Mouse (Mus musculus) spleen, adult 2 months (tissue): ENCODE measurements around the gene Wdr20. TPM values are rescaled to one million over a fixed set of nuclear protein-coding genes. Genes with fewer than 3 reads are reported as not detected.

Source experiments
- DNase-seq, 2 experiments: peaks; one replicate each; pipeline versions ENCODE4 v3.0.0 to v3.0.0-alpha.2; 2012 to 2021; ENCODE audit warnings: low spot score in 2 of 2, low read depth in 1 of 2
- H3K27ac ChIP-seq: fragments of 200-500 bp; 2 replicates; pipeline ENCODE4 v1.5.1; 2012; ENCODE audit warnings: low read length, inconsistent platforms; ENCODE audit not compliant: insufficient read depth
- H3K27me3 ChIP-seq: fragments of 200-500 bp; 2 replicates; pipeline ENCODE4 v1.6.1; 2012; ENCODE audit warnings: mild to moderate bottlenecking, moderate library complexity, low read length, inconsistent platforms; ENCODE audit not compliant: control insufficient read depth, insufficient read depth
- H3K36me3 ChIP-seq: fragments of 200-500 bp; 2 replicates; pipeline ENCODE4 v1.6.1; 2012; ENCODE audit warnings: mild to moderate bottlenecking, low read length, inconsistent platforms; ENCODE audit not compliant: control insufficient read depth, insufficient read depth
- H3K4me1 ChIP-seq: fragments of 200-500 bp; 2 replicates; pipeline ENCODE4 v1.6.1; 2011; ENCODE audit warnings: inconsistent platforms; ENCODE audit not compliant: control insufficient read depth, insufficient read depth, insufficient read length
- H3K4me3 ChIP-seq: fragments of 200-500 bp; 2 replicates; pipeline ENCODE4 v1.5.1; 2011; ENCODE audit warnings: mild to moderate bottlenecking, inconsistent platforms; ENCODE audit not compliant: insufficient read depth, insufficient read length; ENCODE audit errors: extremely low read depth
- CTCF ChIP-seq: fragments of 200-500 bp; IDR thresholded peaks from 2 replicates; pipeline ENCODE4 v1.5.1; 2011; ENCODE audit warnings: mild to moderate bottlenecking, inconsistent platforms; ENCODE audit not compliant: insufficient read depth, insufficient read length, insufficient replicate concordance; ENCODE audit errors: extremely low read depth
- POLR2A ChIP-seq: fragments of 200-500 bp; IDR thresholded peaks from 2 replicates; pipeline ENCODE4 v1.6.1; 2011; ENCODE audit warnings: low read depth, low read length, inconsistent platforms
- WGBS: fragments of 180-500 bp; shearing (Covaris S2); methylation state at CpG from one replicate; pipeline ENCODE4 v1.1.7; 2018; 5-methylcytosine and 5-hydroxymethylcytosine counted together
- polyA plus RNA-seq: library from polyadenylated mRNA; depleted of rRNA; stranded (reverse); fragments of >200 nt; gene quantifications from 2 replicates; pipeline ENCODE4 v1.2.3, GENCODE M21; 2012

Gene Wdr20
- polyA plus RNA-seq, 1 experiment, result 11.4 TPM

GRCm38 (mm10) chr12:110813132-110813531, 75.4 kb downstream of the Wdr20 start:
- no peaks in the 10 kb centered on the region for H3K36me3 ChIP-seq
- peak; percentile 18 to 45 for DNase-seq
- H3K4me1 ChIP-seq, result peaks cover 3% of the 10 kb centered on the region; the same call in 1 of the 2 replicates
- no peak overlapping the region for H3K4me3 ChIP-seq
- H3K27me3 ChIP-seq, result no peaks in the 10 kb centered on the region
- 38% methylated on average over 9 of the region's 9 CpGs for WGBS
- TF ChIP-seq POLR2A (no peak), CTCF (no peak)
- H3K27ac ChIP-seq, result no peak overlapping the region

- WGBS, result 73% methylated on average over 6 of the region's 6 CpGs
- Histone ChIP-seq H3K4me3 (no peak overlapping the region), H3K36me3 (no peaks in the 10 kb centered on the region), H3K27me3 (no peaks in the 10 kb centered on the region), H3K27ac (no peak overlapping the region), H3K4me1 (peaks cover 3% of the 10 kb centered on the region; the same call in 1 of the 2 replicates)
- TF ChIP-seq CTCF (no peak), POLR2A (no peak)
- DNase-seq, result no peak
These were observed 75.9 kb downstream of the Wdr20 start for GRCm38 (mm10) chr12:110813624-110814023.

GRCm38 (mm10) chr12:110814924-110815323, 77.2 kb downstream of the Wdr20 start:
- no peak for TF ChIP-seq POLR2A
- TF ChIP-seq CTCF, result no peak
- 85% methylated on average over 17 of the region's 17 CpGs for WGBS

GRCm38 (mm10) chr12:110816833-110817232, 79.1 kb downstream of the Wdr20 start:
- TF ChIP-seq POLR2A, result no peak
- no peak for TF ChIP-seq CTCF
- Histone ChIP-seq H3K36me3 (no peaks in the 10 kb centered on the region), H3K4me3 (no peak overlapping the region), H3K27me3 (no peaks in the 10 kb centered on the region), H3K27ac (no peak overlapping the region), H3K4me1 (peaks cover 3% of the 10 kb centered on the region; the same call in 1 of the 2 replicates)
- DNase-seq, result no peak
- WGBS, result 81% methylated on average over 2 of the region's 2 CpGs

More at GRCm38 (mm10) chr12:110814924-110815323, 77.2 kb downstream of the Wdr20 start:
- H3K4me1 ChIP-seq, result peaks cover 3% of the 10 kb centered on the region; the same call in 1 of the 2 replicates
- no peaks in the 10 kb centered on the region for H3K27me3 ChIP-seq
- H3K36me3 ChIP-seq, result no peaks in the 10 kb centered on the region
- H3K4me3 ChIP-seq, result no peak overlapping the region
- H3K27ac ChIP-seq, result no peak overlapping the region
- no peak for DNase-seq

GRCm38 (mm10) chr12:110819367-110819766, 81.6 kb downstream of the Wdr20 start:
- Histone ChIP-seq H3K27ac (no peak overlapping the region), H3K27me3 (no peaks in the 10 kb centered on the region), H3K4me1 (no peaks in the 10 kb centered on the region), H3K4me3 (no peak overlapping the region), H3K36me3 (no peaks in the 10 kb centered on the region)
- DNase-seq, result no peak
- 92% methylated on average over 8 of the region's 8 CpGs for WGBS
- no peak for TF ChIP-seq POLR2A
- TF ChIP-seq CTCF, result no peak

- TF ChIP-seq POLR2A (no peak), CTCF (no peak)
- DNase-seq, result no peak
- H3K4me1 ChIP-seq, result no peaks in the 10 kb centered on the region
- WGBS, result 94% methylated on average over 2 of the region's 2 CpGs
- no peaks in the 10 kb centered on the region for H3K36me3 ChIP-seq
- no peaks in the 10 kb centered on the region for H3K27me3 ChIP-seq
- H3K4me3 ChIP-seq, result no peak overlapping the region
- no peak overlapping the region for H3K27ac ChIP-seq
These were observed 84.0 kb downstream of the Wdr20 start for GRCm38 (mm10) chr12:110821787-110822186.

- no peak overlapping the region for H3K27ac ChIP-seq
- H3K4me1 ChIP-seq, result no peaks in the 10 kb centered on the region
- no peak overlapping the region for H3K4me3 ChIP-seq
- H3K36me3 ChIP-seq, result no peaks in the 10 kb centered on the region
- H3K27me3 ChIP-seq, result no peaks in the 10 kb centered on the region
- DNase-seq, result no peak
- TF ChIP-seq CTCF, result no peak
- TF ChIP-seq POLR2A, result no peak
- 83% methylated on average over 7 of the region's 7 CpGs for WGBS
These were observed 84.6 kb downstream of the Wdr20 start for GRCm38 (mm10) chr12:110822366-110822765.
